Mouse (Mus musculus) forebrain, postnatal 0 days (tissue): ENCODE data around the gene Efl1. TPM values are rescaled to one million over a fixed set of nuclear protein-coding genes. Genes with fewer than 3 reads are reported as not detected.
A peak's percentile ranks its signal among the peaks of the same experiment; 100 is the strongest.

Source experiments
- ATAC-seq: fragments of 200-750 bp; cut with Nextera tagmentation; 2 replicates; pipeline ENCODE4 v1.8.0; 2017; ENCODE audit warnings: mild to moderate bottlenecking, moderate library complexity
- DNase-seq: peaks from one replicate; pipeline ENCODE4 v3.0.0-alpha.2; 2015
- H3K27ac ChIP-seq: fragments of 300-500 bp; sonication (generic); 2 replicates; pipeline ENCODE4 v1.5.1; 2014; ENCODE audit warnings: low read depth, mild to moderate bottlenecking, antibody characterized with exemption, low read length, moderate library complexity, mixed read lengths
- H3K27me3 ChIP-seq: fragments of 300-500 bp; sonication (generic); 2 replicates; pipeline ENCODE4 v1.6.1; 2014; ENCODE audit warnings: mild to moderate bottlenecking, low read length, mixed read lengths; ENCODE audit not compliant: insufficient read depth
- H3K36me3 ChIP-seq: fragments of 300-500 bp; sonication (generic); 2 replicates; pipeline ENCODE4 v1.6.1; 2014; ENCODE audit warnings: mild to moderate bottlenecking, moderate library complexity; ENCODE audit not compliant: insufficient read depth
- H3K4me1 ChIP-seq: fragments of 300-500 bp; sonication (generic); 2 replicates; pipeline ENCODE4 v1.6.1; 2014; ENCODE audit warnings: antibody characterized with exemption; ENCODE audit not compliant: insufficient read depth
- H3K4me2 ChIP-seq: fragments of 300-500 bp; sonication (generic); 2 replicates; pipeline ENCODE4 v1.6.1; 2014; ENCODE audit warnings: low read depth, mild to moderate bottlenecking, moderate library complexity
- H3K4me3 ChIP-seq: fragments of 300-500 bp; sonication (generic); 2 replicates; pipeline ENCODE4 v1.5.1; 2014; ENCODE audit warnings: low read depth, low read length, mixed read lengths
- H3K9ac ChIP-seq: fragments of 300-500 bp; sonication (generic); 2 replicates; pipeline ENCODE4 v1.6.1; 2014; ENCODE audit warnings: mild to moderate bottlenecking
- H3K9me3 ChIP-seq: fragments of 300-500 bp; sonication (generic); 2 replicates; pipeline ENCODE4 v1.6.1; 2016; ENCODE audit warnings: low read length
- CTCF ChIP-seq: sonication (generic); IDR thresholded peaks from 2 replicates; pipeline ENCODE4 v1.5.1; 2016; ENCODE audit warnings: antibody characterized with exemption, control low read depth, low read depth
- WGBS: fragments of 180-500 bp; shearing (Covaris S2); extraction: QIAGEN DNeasy Blood & Tissue Kit; methylation state at CpG from one replicate; pipeline ENCODE4 v1.1.7; 2014; 5-methylcytosine and 5-hydroxymethylcytosine counted together
- polyA plus RNA-seq: library from polyadenylated mRNA; unstranded; fragments of >200 nt; fragmentation: Nextera tagmentation; extraction: Ambion mirVana; gene quantifications from 2 replicates; pipeline ENCODE4 v1.2.1, GENCODE M21; 2015
- total RNA-seq: library from RNA; depleted of rRNA; stranded (reverse); fragments of >200 nt; gene quantifications from 2 replicates; pipeline ENCODE4 v1.2.3, GENCODE M21; 2014

The Efl1 gene
- total and polyA plus RNA-seq, 2 experiments from 2014 or later, result 15.9 to 20.8 TPM

GRCm38 (mm10) chr7:82649081-82649445 is 649 bp downstream of the Efl1 start:
- WGBS, result 18% methylated on average over 6 of the region's 6 CpGs
- H3K27me3 ChIP-seq, result no peaks in the 10 kb centered on the region
- H3K4me3 ChIP-seq, result peak overlapping the region; percentile 85
- peak overlapping the region; percentile 61 for H3K4me2 ChIP-seq
- peaks cover 9% of the 10 kb centered on the region; the same call in 1 of the 2 replicates for H3K4me1 ChIP-seq
- peak overlapping the region; percentile 60 for H3K9ac ChIP-seq
- no peaks in the 10 kb centered on the region for H3K9me3 ChIP-seq
- no peak for TF ChIP-seq CTCF
- DNase-seq, result no peak
- 0 out of 2 replicates have a peak, but pooled peaks cover 3% of the 10 kb centered on the region for H3K36me3 ChIP-seq
- ATAC-seq, result no peak
- no peak overlapping the region for H3K27ac ChIP-seq

GRCm38 (mm10) chr7:82664604-82665003 is 16.2 kb downstream of the Efl1 start:
- Histone ChIP-seq H3K27ac (no peak overlapping the region), H3K4me2 (no peak overlapping the region), H3K9me3 (no peaks in the 10 kb centered on the region), H3K27me3 (no peaks in the 10 kb centered on the region), H3K9ac (no peak overlapping the region), H3K4me3 (no peak overlapping the region), H3K4me1 (no peaks in the 10 kb centered on the region), H3K36me3 (peaks cover 31% of the 10 kb centered on the region)
- 82% methylated on average over 3 of the region's 3 CpGs for WGBS
- no peak for DNase-seq
- TF ChIP-seq CTCF, result no peak
- no peak for ATAC-seq

- H3K9ac ChIP-seq, result no peak overlapping the region
These were observed 27.6 kb downstream of the Efl1 start for GRCm38 (mm10) chr7:82676001-82676400.

GRCm38 (mm10) chr7:82676834-82677233 is 28.4 kb downstream of the Efl1 start:
- Histone ChIP-seq H3K4me1 (no peaks in the 10 kb centered on the region), H3K4me3 (no peak overlapping the region), H3K27ac (no peak overlapping the region), H3K9me3 (no peaks in the 10 kb centered on the region), H3K9ac (no peak overlapping the region), H3K4me2 (no peak overlapping the region), H3K36me3 (peaks cover 30% of the 10 kb centered on the region), H3K27me3 (no peaks in the 10 kb centered on the region)
- 83% methylated on average over 6 of the region's 6 CpGs for WGBS
- peak; percentile 75 for ATAC-seq
- TF ChIP-seq CTCF, result peak; percentile 80
- DNase-seq, result peak; percentile 72

More at GRCm38 (mm10) chr7:82676001-82676400, 27.6 kb downstream of the Efl1 start:
- H3K4me1 ChIP-seq, result no peaks in the 10 kb centered on the region
- no peak for ATAC-seq
- WGBS, result 94% methylated on average over 5 of the region's 5 CpGs
- no peak overlapping the region for H3K27ac ChIP-seq
- no peak for DNase-seq
- H3K4me3 ChIP-seq, result no peak overlapping the region
- H3K27me3 ChIP-seq, result no peaks in the 10 kb centered on the region
- H3K9me3 ChIP-seq, result no peaks in the 10 kb centered on the region
- H3K36me3 ChIP-seq, result peaks cover 38% of the 10 kb centered on the region
- H3K4me2 ChIP-seq, result no peak overlapping the region
- no peak for TF ChIP-seq CTCF

- H3K36me3 ChIP-seq, result peaks cover 23% of the 10 kb centered on the region
- DNase-seq, result peak; percentile 31
These were observed 31.5 kb downstream of the Efl1 start for GRCm38 (mm10) chr7:82679901-82680300.

GRCm38 (mm10) chr7:82688736-82689135 is 40.3 kb downstream of the Efl1 start:
- no peak overlapping the region for H3K9ac ChIP-seq
- H3K36me3 ChIP-seq, result peaks cover 29% of the 10 kb centered on the region
- no peak for TF ChIP-seq CTCF
- no peaks in the 10 kb centered on the region for H3K9me3 ChIP-seq
- H3K4me1 ChIP-seq, result no peaks in the 10 kb centered on the region
- no peak overlapping the region for H3K27ac ChIP-seq
- no peak overlapping the region for H3K4me3 ChIP-seq
- H3K27me3 ChIP-seq, result no peaks in the 10 kb centered on the region
- 49% methylated on average over 3 of the region's 3 CpGs for WGBS
- no peak overlapping the region for H3K4me2 ChIP-seq
- DNase-seq (no peak), ATAC-seq (peak; percentile 50; the same call in 1 of the 2 replicates)

More at GRCm38 (mm10) chr7:82679901-82680300, 31.5 kb downstream of the Efl1 start:
- no peak for TF ChIP-seq CTCF
- no peak overlapping the region for H3K9ac ChIP-seq
- 82% methylated on average over 5 of the region's 5 CpGs for WGBS
- no peaks in the 10 kb centered on the region for H3K4me1 ChIP-seq
- peak; percentile 60; the same call in 1 of the 2 replicates for ATAC-seq
- H3K27ac ChIP-seq, result no peak overlapping the region
- H3K9me3 ChIP-seq, result no peaks in the 10 kb centered on the region
- no peaks in the 10 kb centered on the region for H3K27me3 ChIP-seq
- no peak overlapping the region for H3K4me3 ChIP-seq
- no peak overlapping the region for H3K4me2 ChIP-seq

GRCm38 (mm10) chr7:82691021-82691738 is 42.8 kb downstream of the Efl1 start:
- Histone ChIP-seq H3K9me3 (no peaks in the 10 kb centered on the region), H3K4me3 (no peak overlapping the region), H3K27me3 (no peaks in the 10 kb centered on the region), H3K4me1 (no peaks in the 10 kb centered on the region), H3K4me2 (no peak overlapping the region), H3K36me3 (peaks cover 29% of the 10 kb centered on the region), H3K9ac (no peak overlapping the region), H3K27ac (no peak overlapping the region)
- DNase-seq, result no peak
- no peak for TF ChIP-seq CTCF
- WGBS, result 88% methylated on average over 6 of the region's 6 CpGs
- ATAC-seq, result no peak
